Mouse (Mus musculus) testis, adult 2 months (tissue): Measurements from ENCODE around the gene Olfr532.

Source experiments
- CTCF ChIP-seq: fragments of 200-500 bp; IDR thresholded peaks from 2 replicates; pipeline ENCODE4 v1.5.1; 2012; ENCODE audit warnings: low read depth, mild to moderate bottlenecking, inconsistent platforms, low read length, moderate library complexity; ENCODE audit not compliant: control insufficient read depth, insufficient read depth, insufficient replicate concordance
- POLR2A ChIP-seq: fragments of 200-500 bp; IDR thresholded peaks from 2 replicates; pipeline ENCODE4 v1.6.1; 2012; ENCODE audit warnings: low read depth, mild to moderate bottlenecking, inconsistent platforms, low read length, moderate library complexity; ENCODE audit not compliant: control insufficient read depth

GRCm38 (mm10) chr7:140376231-140376630 lies 45.2 kb downstream of the Olfr532 start, which contains the start of gene Olfr530:
- TF ChIP-seq CTCF (no peak), POLR2A (no peak)
